Mouse (Mus musculus) heart, postnatal 10 days (tissue): ENCODE measurements around the gene Ushbp1. TPM values are rescaled to one million over a fixed set of nuclear protein-coding genes. Genes with fewer than 3 reads are reported as not detected.
"Not testable (repeated sequence)": the region's sequence is repeated elsewhere in the genome, so short reads cannot be mapped to it uniquely, and the experiment has no call there.

Experiments
- DNase-seq, 2 experiments: peaks; one replicate each; pipeline ENCODE4 v3.0.0; 2021
- intact Hi-C: fragments of 180-260 bp; cut with DNase I; formaldehyde crosslinking; loops from one replicate; pipeline ENCODE4 v1.15.1; 2025
- total RNA-seq, 2 experiments: library from RNA; stranded (reverse); gene quantifications; 2 replicates each; pipeline ENCODE4 v1.2.3; 2021

Ushbp1 gene
- 10 to 100 TPM; 38.0 to 42.7 TPM for total RNA-seq

GRCm38 (mm10) chr8:71395629-71396028 lies at the start of gene Ushbp1:
Gene Ushbp1, minus strand, starts transcription at chr8:71395802.
- DNase-seq, result peak; percentile 53 to 58
- intact Hi-C loops, result no loop called here

GRCm38 (mm10) chr8:71445096-71445495 lies 49.5 kb upstream of the Ushbp1 start:
- intact Hi-C loops, result no loop called here
- DNase-seq, result no peak

GRCm38 (mm10) chr8:71441404-71441803 lies 45.8 kb upstream of the Ushbp1 start:
- intact Hi-C loops, result loop anchor here (1.0 to 2.0 kb wide), 4 partner anchors 53 to 219 kb away; partner anchors contain the start of gene Fam129c

GRCm38 (mm10) chr8:71437041-71437440 lies 41.4 kb upstream of the Ushbp1 start:
- no peak for DNase-seq
- intact Hi-C loops, result no loop called here

More at GRCm38 (mm10) chr8:71441404-71441803, 45.8 kb upstream of the Ushbp1 start:
- DNase-seq, result peak; percentile 58 to 80

GRCm38 (mm10) chr8:71432935-71433334 lies 37.3 kb upstream of the Ushbp1 start:
- intact Hi-C loops, result not testable (repeated sequence)

GRCm38 (mm10) chr8:71422121-71422520 lies 26.5 kb upstream of the Ushbp1 start:
- intact Hi-C loops, result no loop called here
- DNase-seq, result no peak

More at GRCm38 (mm10) chr8:71432935-71433334, 37.3 kb upstream of the Ushbp1 start:
- not testable (repeated sequence) for DNase-seq

GRCm38 (mm10) chr8:71411535-71412273 lies 16.1 kb upstream of the Ushbp1 start:
- intact Hi-C loops, result loop anchor here (5.0 kb wide), 1 partner anchor 1116 kb away; no protein-coding TSS in a partner anchor
- no peak for DNase-seq

- intact Hi-C loops, result loop anchor here (5.0 kb wide), 3 partner anchors 36 to 181 kb away; partner anchors contain the start of genes Haus8, Myo9b and Ocel1
- DNase-seq, result no peak
Observed at GRCm38 (mm10) chr8:71408231-71408630, 12.6 kb upstream of the Ushbp1 start.

- intact Hi-C loops, result loop anchor here (5.0 kb wide), 3 partner anchors 35 to 180 kb away; partner anchors contain the start of genes Haus8, Myo9b and Ocel1
- DNase-seq, result no peak
Observed at GRCm38 (mm10) chr8:71407441-71407840, 11.8 kb upstream of the Ushbp1 start.

GRCm38 (mm10) chr8:71406099-71407015 lies 10.8 kb upstream of the Ushbp1 start:
- peak; percentile 65 to 75 for DNase-seq
- intact Hi-C loops, result loop anchor here (1.0 to 5.0 kb wide), 4 partner anchors 34 to 179 kb away; partner anchors contain the start of genes Haus8, Myo9b and Ocel1

- intact Hi-C loops, result loop anchor here (1.0 to 5.0 kb wide), 4 partner anchors 33 to 178 kb away; partner anchors contain the start of genes Haus8, Myo9b and Ocel1
- DNase-seq, result peak; percentile 97 to 99
Observed at GRCm38 (mm10) chr8:71405401-71406098, 9.9 kb upstream of the Ushbp1 start, which contains the start of gene Ankle1. Gene Ankle1, plus strand, starts transcription at chr8:71406010.

- intact Hi-C loops, result loop anchor here (5.0 kb wide), 3 partner anchors 33 to 178 kb away; partner anchors contain the start of genes Haus8, Myo9b and Ocel1
- no peak for DNase-seq
Observed at GRCm38 (mm10) chr8:71404951-71405351, 9.3 kb upstream of the Ushbp1 start.

- intact Hi-C loops, result no loop called here
- no peak for DNase-seq
Observed at GRCm38 (mm10) chr8:71404011-71404410, 8.4 kb upstream of the Ushbp1 start.

- intact Hi-C loops, result no loop called here
- no peak for DNase-seq
Observed at GRCm38 (mm10) chr8:71403107-71403885, 7.7 kb upstream of the Ushbp1 start.

GRCm38 (mm10) chr8:71402446-71402964 lies 6.9 kb upstream of the Ushbp1 start:
- intact Hi-C loops, result no loop called here
- DNase-seq, result no peak

- intact Hi-C loops, result no loop called here
- DNase-seq, result no peak
Observed at GRCm38 (mm10) chr8:71401454-71401853, 5.9 kb upstream of the Ushbp1 start.

- intact Hi-C loops, result no loop called here
- no peak for DNase-seq
Observed at GRCm38 (mm10) chr8:71400826-71401225, 5.2 kb upstream of the Ushbp1 start.

GRCm38 (mm10) chr8:71397701-71398100 lies 2.1 kb upstream of the Ushbp1 start:
- intact Hi-C loops, result no loop called here
- DNase-seq, result no peak
